Mouse (Mus musculus) thymus, postnatal 14 days (tissue): ENCODE data around the gene Pex5l.

Experiments used
- DNase-seq: peaks from one replicate; pipeline ENCODE4 v3.0.0; 2021

Pex5l gene

GRCm38 (mm10) chr3:33142901-33143461, at the start of gene Pex5l:
Pex5l (minus strand) TSS chr3:33143247.
- DNase-seq = peak; percentile 3

DNA sequence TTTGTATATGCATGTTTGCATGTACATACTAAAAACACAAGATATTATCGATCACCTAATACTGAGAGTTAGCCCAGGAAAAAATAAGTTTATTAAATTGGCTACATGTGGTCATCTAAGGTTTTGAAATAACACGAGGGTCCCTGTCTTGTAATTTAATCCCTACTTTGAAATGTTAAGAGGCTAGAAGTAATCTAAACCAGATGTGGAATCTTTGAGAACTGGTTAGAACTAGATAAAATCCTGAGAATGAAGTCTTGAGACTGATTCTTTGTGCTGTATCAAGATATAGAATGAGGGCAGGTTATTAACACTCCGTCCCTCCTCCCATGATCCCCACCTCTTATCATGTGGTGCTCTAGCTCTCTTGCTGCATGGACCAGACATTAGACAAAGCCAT, 22.1 kb upstream of the Pex5l start:
- DNase-seq = no peak

- DNase-seq = no peak
Observed at GRCm38 (mm10) chr3:33163821-33164220, 20.8 kb upstream of the Pex5l start.

DNA sequence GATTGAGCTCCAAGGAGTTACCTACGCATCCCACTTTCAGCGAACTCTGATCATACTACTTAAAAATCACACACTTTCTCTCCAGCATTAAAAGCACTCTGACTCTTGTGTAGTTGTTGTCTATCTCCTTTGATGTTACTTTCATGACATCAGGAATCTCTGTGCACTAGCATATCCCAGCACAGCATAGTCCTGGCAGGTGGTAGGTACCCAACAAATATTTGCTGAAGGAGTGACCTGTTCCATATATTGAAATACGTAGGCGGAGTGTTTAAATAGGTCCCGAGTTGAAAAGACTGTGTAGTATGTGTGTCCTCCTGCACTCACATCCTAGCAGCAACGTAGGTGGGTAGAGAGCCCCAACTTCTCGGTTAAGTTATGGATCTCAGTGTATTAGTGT, 545 bp upstream of the Pex5l start:
- no peak for DNase-seq

- DNase-seq = no peak
Observed at GRCm38 (mm10) chr3:33142398-33142797, 649 bp downstream of the Pex5l start.

GRCm38 (mm10) chr3:33129944-33130343, 13.1 kb downstream of the Pex5l start:
- DNase-seq = no peak

DNA sequence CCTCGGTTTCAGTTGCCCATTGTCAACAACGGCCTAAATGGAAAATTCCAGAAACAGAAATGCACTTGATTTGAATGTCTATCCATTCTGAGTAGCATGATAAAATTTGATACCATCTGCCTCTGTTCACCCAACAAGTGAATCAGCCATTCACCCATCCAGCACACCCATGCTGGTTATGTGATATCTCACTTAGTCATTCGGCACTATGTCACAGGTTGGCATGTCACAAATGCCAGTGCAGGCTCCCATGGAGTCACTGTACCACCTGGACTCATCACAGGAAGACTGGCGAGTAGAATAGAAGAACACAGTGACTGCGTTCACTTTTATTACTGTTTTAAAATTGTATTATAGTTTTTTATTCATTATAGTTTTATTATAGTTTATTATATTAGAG, 18.3 kb downstream of the Pex5l start:
- DNase-seq = no peak

- DNase-seq = no peak
Observed at GRCm38 (mm10) chr3:33105785-33106184, 37.3 kb downstream of the Pex5l start.

GRCm38 (mm10) chr3:33103501-33103900, 39.5 kb downstream of the Pex5l start:
- no peak for DNase-seq

GRCm38 (mm10) chr3:33098550-33099295, 44.3 kb downstream of the Pex5l start:
- no peak for DNase-seq

DNA sequence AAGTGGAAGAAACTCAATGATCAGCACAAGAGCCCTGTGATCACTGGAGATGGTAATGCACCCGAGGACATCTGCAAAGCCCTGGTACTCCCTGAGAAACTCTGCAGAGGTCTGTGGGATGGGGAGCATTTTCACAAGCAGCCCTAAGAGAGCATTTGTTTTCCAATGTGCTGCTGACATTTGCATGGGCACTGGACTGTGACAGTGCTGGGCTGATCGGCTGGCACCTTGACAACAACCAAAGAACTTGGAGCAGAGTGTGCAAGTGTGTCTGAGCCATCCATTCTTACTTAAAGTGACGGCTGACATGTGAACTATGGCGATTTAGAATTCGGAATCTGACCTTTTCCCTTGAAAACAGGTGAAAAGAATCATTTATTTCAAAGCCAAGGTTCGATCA, 49.4 kb downstream of the Pex5l start:
- no peak for DNase-seq

- no peak for DNase-seq
Observed at GRCm38 (mm10) chr3:33090001-33090400, 53.0 kb downstream of the Pex5l start.

GRCm38 (mm10) chr3:33089470-33089869, 53.6 kb downstream of the Pex5l start:
- no peak for DNase-seq

DNA sequence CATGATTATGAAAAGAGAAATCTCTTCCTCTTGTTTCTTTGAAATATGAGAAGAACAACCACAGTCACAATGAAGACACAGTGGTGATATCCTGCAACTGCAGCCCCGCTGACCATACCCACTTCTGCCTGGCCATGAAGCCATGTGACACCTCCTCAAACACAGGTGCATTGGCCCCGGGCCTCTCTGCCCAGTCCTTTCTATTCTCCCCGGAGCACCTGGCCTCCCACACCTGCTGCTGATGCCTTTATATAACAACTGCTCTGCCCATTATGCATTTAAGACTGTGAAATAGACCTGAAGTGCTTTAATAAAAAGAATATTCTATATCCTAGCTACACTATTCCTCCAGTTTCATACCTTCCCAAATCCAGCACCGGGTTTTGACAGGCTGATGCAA, 54.8 kb downstream of the Pex5l start:
- no peak for DNase-seq

- no peak for DNase-seq
Observed at GRCm38 (mm10) chr3:33082806-33083338, 60.2 kb downstream of the Pex5l start.

- DNase-seq = no peak
Observed at GRCm38 (mm10) chr3:33081793-33082192, 61.3 kb downstream of the Pex5l start.

- DNase-seq = no peak
Observed at GRCm38 (mm10) chr3:33079658-33080057, 63.4 kb downstream of the Pex5l start.

- DNase-seq = no peak
Observed at GRCm38 (mm10) chr3:33079171-33079570, 63.9 kb downstream of the Pex5l start.

DNA sequence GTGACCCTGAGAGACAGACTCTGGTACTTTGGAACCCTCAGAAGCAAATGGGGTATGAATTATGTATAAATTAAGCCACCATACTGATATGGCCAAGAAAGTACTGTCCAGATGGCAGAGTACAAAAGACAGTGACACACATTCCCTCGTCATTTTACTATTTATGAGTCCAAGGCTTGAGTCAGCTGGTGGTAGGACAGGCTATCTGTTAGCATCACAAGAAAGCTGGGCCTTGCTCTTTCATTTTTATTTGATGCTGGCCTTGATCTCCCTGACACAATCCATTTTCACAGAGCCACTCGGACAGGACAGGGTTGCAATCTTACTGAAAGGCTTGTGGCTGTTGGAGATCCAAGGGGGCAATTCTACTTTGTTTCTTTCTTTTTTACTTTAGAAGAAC, 67.4 kb downstream of the Pex5l start:
- no peak for DNase-seq

DNA sequence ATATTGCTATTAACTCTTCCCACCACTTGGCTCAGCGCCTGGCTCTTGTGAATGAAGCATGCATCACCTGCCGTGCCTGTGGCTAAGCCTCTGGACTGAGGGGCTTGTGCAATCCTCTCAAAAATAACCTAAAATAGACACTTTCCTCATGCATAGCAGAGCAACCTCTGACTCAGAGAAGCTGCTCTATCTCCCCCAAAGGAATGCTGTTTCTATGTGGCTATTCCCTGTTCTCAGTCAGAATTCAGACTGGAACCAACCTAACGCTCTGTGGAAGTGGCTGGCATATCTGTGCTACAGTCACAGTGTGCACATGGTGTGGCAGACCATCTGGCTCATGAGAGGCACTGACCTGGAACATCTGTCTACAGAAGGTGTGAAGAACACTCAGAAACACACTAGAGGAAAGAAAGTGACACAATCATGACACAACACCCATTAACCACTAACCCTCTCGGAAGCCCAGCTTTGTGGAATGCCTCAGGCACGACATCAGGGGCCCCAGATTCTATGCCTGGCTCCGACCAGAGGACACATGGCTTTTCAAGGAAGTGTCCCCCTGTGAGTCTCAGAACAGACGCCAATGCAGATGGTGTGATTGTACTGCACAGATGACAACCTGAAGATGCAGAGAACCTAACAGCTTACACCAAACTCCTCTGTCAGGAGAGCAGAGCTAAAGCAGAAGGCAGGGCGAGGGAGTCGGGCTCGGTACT, 68.6 kb downstream of the Pex5l start:
- no peak for DNase-seq

DNA sequence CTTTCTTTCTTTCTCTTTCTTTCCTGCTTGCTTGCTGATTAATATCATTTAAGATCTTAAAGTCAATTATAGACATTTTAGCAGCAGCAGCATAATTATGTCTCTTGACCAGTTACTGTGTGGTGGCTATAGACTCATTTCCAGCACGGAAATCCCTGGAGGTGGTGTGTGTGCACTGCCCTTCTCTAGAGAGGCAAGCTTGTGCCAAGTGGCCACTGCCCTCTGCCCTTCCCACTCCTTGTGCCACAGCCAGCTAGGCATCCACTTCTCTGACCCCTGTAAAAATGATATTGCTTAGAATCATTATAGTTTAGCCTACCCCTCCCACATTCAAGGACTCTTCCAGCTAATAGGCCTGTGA, 69.2 kb downstream of the Pex5l start:
- DNase-seq = no peak

GRCm38 (mm10) chr3:33070771-33071170, 72.3 kb downstream of the Pex5l start:
- DNase-seq = no peak

GRCm38 (mm10) chr3:33068146-33068545, 74.9 kb downstream of the Pex5l start:
- no peak for DNase-seq

DNA sequence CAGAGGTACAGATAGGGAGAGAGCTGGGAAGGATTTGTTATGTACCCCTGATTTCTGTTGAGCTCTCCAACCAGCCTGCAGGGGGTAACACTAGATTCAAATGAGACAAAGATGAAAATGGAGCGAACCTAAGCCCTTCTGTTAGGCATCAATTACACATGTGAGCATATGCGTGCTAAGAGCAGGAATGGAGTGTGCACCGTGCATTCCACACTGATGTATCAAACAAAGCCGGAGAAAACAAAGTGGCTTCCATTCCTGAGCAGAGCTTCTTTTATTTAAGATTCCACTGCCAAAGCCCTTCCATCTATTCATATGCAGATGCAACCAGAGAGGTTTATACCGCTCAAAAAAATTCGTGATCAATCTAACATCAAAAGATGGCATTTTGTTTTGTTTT, 79.5 kb downstream of the Pex5l start:
- no peak for DNase-seq
